Mouse (Mus musculus) thymus, postnatal 25 days (tissue): Measurements from ENCODE around the gene Zbtb32.

Source experiments
- DNase-seq: peaks from one replicate; pipeline ENCODE4 v3.0.0; 2022

The Zbtb32 gene

GRCm38 (mm10) chr7:30599933-30600353, 1.2 kb upstream of the Zbtb32 start:
- DNase-seq: peak; percentile 67

- DNase-seq: no peak
Measured at GRCm38 (mm10) chr7:30596811-30597210, 1.9 kb downstream of the Zbtb32 start.

GRCm38 (mm10) chr7:30596093-30596492, 2.6 kb downstream of the Zbtb32 start:
- no peak for DNase-seq

- DNase-seq: no peak
Measured at GRCm38 (mm10) chr7:30594510-30595024, 4.1 kb downstream of the Zbtb32 start.

- DNase-seq: no peak
Measured at GRCm38 (mm10) chr7:30593579-30594509, 4.9 kb downstream of the Zbtb32 start.

- no peak for DNase-seq
Measured at GRCm38 (mm10) chr7:30592772-30593423, 5.8 kb downstream of the Zbtb32 start.

GRCm38 (mm10) chr7:30591605-30591951, 7.1 kb downstream of the Zbtb32 start:
- no peak for DNase-seq

GRCm38 (mm10) chr7:30590927-30591604, 7.6 kb downstream of the Zbtb32 start:
- no peak for DNase-seq

- peak; percentile 86 for DNase-seq
Measured at GRCm38 (mm10) chr7:30589435-30590301, 9.0 kb downstream of the Zbtb32 start.

- DNase-seq: peak; percentile 94
Measured at GRCm38 (mm10) chr7:30588676-30589434, 9.9 kb downstream of the Zbtb32 start, which contains the start of gene Kmt2b. TSS of gene Kmt2b (minus strand) at chr7:30588726.

GRCm38 (mm10) chr7:30587842-30588667, 10.7 kb downstream of the Zbtb32 start:
- no peak for DNase-seq

- no peak for DNase-seq
Measured at GRCm38 (mm10) chr7:30586455-30587020, 12.2 kb downstream of the Zbtb32 start.

GRCm38 (mm10) chr7:30585170-30585569, 13.5 kb downstream of the Zbtb32 start:
- no peak for DNase-seq

GRCm38 (mm10) chr7:30584339-30584738, 14.4 kb downstream of the Zbtb32 start:
- DNase-seq: no peak

GRCm38 (mm10) chr7:30581547-30581946, 17.2 kb downstream of the Zbtb32 start:
- no peak for DNase-seq

- DNase-seq: no peak
Measured at GRCm38 (mm10) chr7:30579950-30580349, 18.8 kb downstream of the Zbtb32 start.

GRCm38 (mm10) chr7:30572969-30573368, 25.7 kb downstream of the Zbtb32 start:
- no peak for DNase-seq

- DNase-seq: no peak
Measured at GRCm38 (mm10) chr7:30572389-30572788, 26.3 kb downstream of the Zbtb32 start.

GRCm38 (mm10) chr7:30567555-30567954, 31.2 kb downstream of the Zbtb32 start:
- DNase-seq: no peak

GRCm38 (mm10) chr7:30566033-30566432, 32.7 kb downstream of the Zbtb32 start:
- no peak for DNase-seq
